7 mouse cellular contexts compared by ENCODE assay signal in genomic region chr3:98226988-98227610, GRCm38 (mm10). TPM values are rescaled to one million over a fixed set of nuclear protein-coding genes. Genes with fewer than 3 reads are reported as not detected.
DNase-seq lines count a peak whose midpoint lies in the region; ATAC-seq and TF ChIP-seq lines count a peak whose summit lies in the region.

No protein-coding gene starts in this region.

- DNase-seq in ZHBTc4 (ENCODE audit: low read depth, low spot score), result peak; percentile 80
- DNase-seq in cerebellum, postnatal 36 days, result peak; percentile 73 to 77
- DNase-seq in gastrocnemius, adult 18-20 months (ENCODE audit: low spot score), result peak; percentile 76
- peak; percentile 77 for DNase-seq in induced T-regulatory cell, adult 2 months (ENCODE audit: low read depth)
- peak; percentile 39 to 71 for DNase-seq in left cerebral cortex, adult 8-10 months (ENCODE audit: low spot score in 2 of 2)

- 37% methylated on average over 19 of the region's 19 CpGs for WGBS in midbrain, embryonic 13.5 days
- 28% methylated on average over 19 of the region's 19 CpGs for WGBS in small intestine, adult 2 months

- H3K9ac ChIP-seq in midbrain, embryonic 13.5 days (replicated peaks), result no peak overlapping the region

- no peak overlapping the region for H3K27ac ChIP-seq in midbrain, embryonic 13.5 days
- no peak overlapping the region for H3K27ac ChIP-seq in small intestine, adult 2 months (ENCODE audit: insufficient read depth, low read depth, low read length)

- peak; percentile 91; the same call in 1 of the 2 replicates for TF ChIP-seq CTCF in small intestine, adult 2 months (IDR thresholded peaks at IDR 0.05; ENCODE audit: extremely low read depth, insufficient read length, insufficient replicate concordance, low read depth, low read length)

- no peaks in the 10 kb centered on the region for H3K36me3 ChIP-seq in midbrain, embryonic 13.5 days
- H3K36me3 ChIP-seq in small intestine, adult 2 months (ENCODE audit: control insufficient read depth, insufficient read depth, low read length), result no peaks in the 10 kb centered on the region

- H3K4me1 ChIP-seq in midbrain, embryonic 13.5 days (replicated peaks), result peaks cover 4% of the 10 kb centered on the region; the same call in 1 of the 2 replicates
- no peaks in the 10 kb centered on the region for H3K4me1 ChIP-seq in small intestine, adult 2 months (ENCODE audit: control insufficient read depth, insufficient read depth, insufficient read length, low read length)

- no peak for TF ChIP-seq POLR2A in small intestine, adult 2 months (IDR thresholded peaks at IDR 0.05; ENCODE audit: low read depth, low read length)

- ATAC-seq in midbrain, embryonic 13.5 days, result peak; percentile 65

- no peaks in the 10 kb centered on the region for H3K9me3 ChIP-seq in midbrain, embryonic 13.5 days

- no peak overlapping the region; the same call in 1 of the 2 replicates for H3K4me2 ChIP-seq in midbrain, embryonic 13.5 days (replicated peaks)

- peaks cover 2% of the 10 kb centered on the region; the same call in 1 of the 2 replicates for H3K27me3 ChIP-seq in midbrain, embryonic 13.5 days
- H3K27me3 ChIP-seq in small intestine, adult 2 months (ENCODE audit: control insufficient read depth, insufficient read depth, low read length), result no peaks in the 10 kb centered on the region

- no peak overlapping the region for H3K4me3 ChIP-seq in midbrain, embryonic 13.5 days (replicated peaks)
- H3K4me3 ChIP-seq in small intestine, adult 2 months (ENCODE audit: low read depth, low read length), result no peak overlapping the region

RNA-seq across cellular contexts. Expression of gene Reg4, which starts 5.1 kb away (rescaled TPM):
- total RNA-seq in gastrocnemius, adult 18-20 months (2021), result not detected
- total RNA-seq in left cerebral cortex, adult 8-10 months (2022), result not detected
- not detected in 2 replicates for polyA plus RNA-seq in midbrain, embryonic 13.5 days (2015; fragmentation: Nextera tagmentation; extraction: Ambion mirVana)
- polyA plus RNA-seq in small intestine, adult 2 months (2012; rRNA removed), result 30.1 and 67.3 TPM in 2 replicates

RNA-seq across cellular contexts. Expression of gene Hmgcs2, which starts 53.1 kb away (rescaled TPM):
- 1 to 10 TPM; 1.1 to 2.4 TPM for total RNA-seq in gastrocnemius, adult 18-20 months (2021)
- total RNA-seq in left cerebral cortex, adult 8-10 months (2022), result 1 to 10 TPM; 4.3 to 5.9 (median 4.9) TPM
- polyA plus RNA-seq in midbrain, embryonic 13.5 days (2015; fragmentation: Nextera tagmentation; extraction: Ambion mirVana), result 8.1 and 9.6 TPM in 2 replicates
- 4.2 and 5.1 TPM in 2 replicates for polyA plus RNA-seq in small intestine, adult 2 months (2012; rRNA removed)
